Mouse (Mus musculus): ENCODE results near the gene Clip2.

Gene Clip2

DNA sequence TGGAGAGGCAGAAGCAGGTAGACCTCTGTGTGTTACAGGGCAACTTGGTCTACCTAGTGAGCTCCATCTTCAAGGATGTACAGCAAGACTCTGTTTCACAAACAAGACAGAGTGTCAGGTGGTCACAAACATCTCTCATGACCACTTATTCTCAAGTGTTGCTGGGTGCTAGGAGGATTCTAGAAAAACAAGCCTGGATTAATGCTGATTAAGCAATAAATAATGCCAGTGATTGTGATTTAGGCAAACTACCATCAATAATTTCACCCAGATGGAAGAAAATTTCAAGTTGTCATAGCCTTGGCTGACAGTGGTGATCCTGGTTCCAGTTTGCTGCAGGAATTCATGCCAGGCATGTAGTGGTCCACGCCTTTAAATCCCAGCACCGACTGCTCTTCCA, 12.0 kb upstream of the Clip2 start:
- no peak for DNase-seq (ENCODE audit: low spot score)

DNA sequence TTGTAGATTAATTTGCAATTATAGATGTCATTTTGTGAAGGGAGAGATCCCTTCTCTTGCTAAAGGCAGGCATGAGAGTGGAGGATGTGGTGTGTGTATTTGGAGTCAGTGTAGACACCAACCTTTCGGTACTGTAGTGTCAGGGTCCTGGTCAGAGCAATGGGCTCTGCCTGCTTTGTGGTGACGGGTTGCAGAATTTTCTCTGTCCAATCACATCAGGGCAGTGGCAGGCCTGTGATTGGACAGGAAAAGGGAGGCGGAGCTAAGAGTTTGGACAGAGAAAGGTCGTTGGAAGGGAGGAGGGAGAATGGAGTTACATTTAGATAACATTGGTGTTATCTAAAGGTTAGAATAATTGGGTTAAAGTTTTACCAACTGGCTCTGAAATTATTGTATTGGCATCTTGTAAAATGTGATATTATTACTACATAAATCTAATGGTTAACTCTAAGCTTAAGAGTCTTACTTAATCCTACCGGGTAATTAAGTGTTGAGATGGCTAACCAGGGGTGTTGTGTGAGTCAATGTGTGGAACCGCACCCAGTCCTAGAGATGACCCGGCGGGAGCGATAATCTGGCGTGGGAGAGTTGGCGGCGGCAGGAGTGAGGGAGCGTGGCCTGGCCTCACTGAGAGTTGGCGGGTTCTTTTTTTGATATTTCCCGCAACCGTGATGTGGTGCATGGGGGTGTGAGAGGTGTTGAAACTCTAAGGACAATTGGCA, 8.4 kb upstream of the Clip2 start:
- no peak for DNase-seq (ENCODE audit: low spot score)

DNA sequence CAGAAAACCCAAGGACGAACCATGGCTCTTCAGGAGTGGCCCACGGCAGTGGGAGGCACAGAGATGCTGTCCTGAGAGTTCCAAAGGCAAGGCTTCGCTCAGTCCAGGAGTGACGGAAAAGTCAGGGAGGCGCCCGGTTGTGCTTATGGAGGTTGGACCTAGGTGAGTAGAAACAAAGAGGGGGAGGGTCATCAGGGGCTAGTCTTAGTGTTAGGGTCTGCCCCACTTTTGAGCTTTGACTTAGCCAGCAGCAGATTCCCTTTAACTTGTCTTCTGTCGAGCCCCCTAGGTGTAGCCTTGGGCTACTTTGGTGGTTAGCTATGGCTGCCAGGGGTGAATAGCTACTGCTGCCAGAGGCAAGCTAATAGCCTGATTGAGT, 7.8 kb upstream of the Clip2 start, which contains the start of gene Syna:
TSS of gene Syna (minus strand) at position 101 of the 379 bp plus-strand sequence.
- no peak for DNase-seq (ENCODE audit: low spot score)

DNA sequence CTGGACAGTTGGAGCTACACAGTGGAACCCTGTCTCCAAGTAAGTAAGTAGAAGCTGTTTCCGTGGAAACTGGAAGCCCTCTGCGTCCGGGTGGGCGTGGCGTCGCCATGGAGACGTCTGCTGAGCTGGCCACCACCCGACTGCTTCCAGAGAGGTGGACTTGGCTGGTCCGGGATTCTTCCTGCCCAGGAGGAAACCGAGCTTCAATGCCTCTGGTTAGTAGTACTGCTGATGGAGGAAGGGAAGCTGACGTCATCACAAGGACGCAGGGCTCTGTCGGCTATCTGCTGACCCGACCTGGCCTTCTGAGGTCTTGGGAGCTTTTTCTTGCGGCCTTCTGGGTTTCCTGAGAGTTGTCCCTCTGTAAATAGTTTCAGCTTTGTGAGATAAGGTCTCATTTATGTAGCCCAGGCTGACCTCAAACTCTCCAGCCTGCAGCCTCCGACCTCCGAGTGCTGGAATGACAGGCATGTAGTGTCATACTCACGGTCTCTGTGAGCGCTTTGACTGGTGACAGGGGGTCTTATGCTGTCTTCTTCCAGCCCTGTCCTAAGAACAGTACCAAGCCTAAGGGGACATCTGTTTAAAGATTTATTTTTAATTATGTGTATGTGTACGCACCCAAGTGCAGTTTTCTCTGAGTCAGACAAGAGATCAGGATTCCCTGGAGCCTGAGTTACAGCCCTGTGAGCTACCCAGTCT, 3.4 kb upstream of the Clip2 start:
- peak; percentile 85 for DNase-seq (ENCODE audit: low spot score)

DNA sequence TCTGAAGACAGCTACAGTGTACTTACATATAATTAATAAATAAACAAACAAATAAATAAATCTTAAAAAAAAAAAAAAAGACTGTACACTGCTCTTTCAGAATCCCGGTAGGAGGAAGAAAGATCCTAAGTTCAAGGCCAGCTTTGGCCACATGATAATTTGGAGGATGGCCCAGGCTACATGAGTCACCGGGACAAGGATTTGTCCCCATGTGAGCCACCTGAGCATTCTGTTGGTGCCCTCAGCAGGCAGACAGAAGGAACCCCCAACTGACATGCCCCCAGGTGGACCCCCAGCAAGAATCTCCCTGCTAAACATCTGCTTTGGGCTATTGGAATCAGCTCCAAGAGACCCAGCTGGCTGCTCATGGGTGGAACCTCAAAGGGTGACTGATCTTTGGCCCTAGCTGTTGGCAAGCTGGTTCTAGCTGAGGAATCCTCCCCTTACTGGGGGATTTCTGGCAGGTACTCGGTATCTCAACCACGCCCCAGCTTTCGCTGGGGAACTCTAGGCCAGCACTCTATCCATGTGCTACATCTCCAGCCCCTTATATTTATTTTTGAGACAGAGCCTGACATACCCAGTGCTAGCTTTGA, 1.8 kb upstream of the Clip2 start:
- DNase-seq (ENCODE audit: low spot score), result no peak

DNA sequence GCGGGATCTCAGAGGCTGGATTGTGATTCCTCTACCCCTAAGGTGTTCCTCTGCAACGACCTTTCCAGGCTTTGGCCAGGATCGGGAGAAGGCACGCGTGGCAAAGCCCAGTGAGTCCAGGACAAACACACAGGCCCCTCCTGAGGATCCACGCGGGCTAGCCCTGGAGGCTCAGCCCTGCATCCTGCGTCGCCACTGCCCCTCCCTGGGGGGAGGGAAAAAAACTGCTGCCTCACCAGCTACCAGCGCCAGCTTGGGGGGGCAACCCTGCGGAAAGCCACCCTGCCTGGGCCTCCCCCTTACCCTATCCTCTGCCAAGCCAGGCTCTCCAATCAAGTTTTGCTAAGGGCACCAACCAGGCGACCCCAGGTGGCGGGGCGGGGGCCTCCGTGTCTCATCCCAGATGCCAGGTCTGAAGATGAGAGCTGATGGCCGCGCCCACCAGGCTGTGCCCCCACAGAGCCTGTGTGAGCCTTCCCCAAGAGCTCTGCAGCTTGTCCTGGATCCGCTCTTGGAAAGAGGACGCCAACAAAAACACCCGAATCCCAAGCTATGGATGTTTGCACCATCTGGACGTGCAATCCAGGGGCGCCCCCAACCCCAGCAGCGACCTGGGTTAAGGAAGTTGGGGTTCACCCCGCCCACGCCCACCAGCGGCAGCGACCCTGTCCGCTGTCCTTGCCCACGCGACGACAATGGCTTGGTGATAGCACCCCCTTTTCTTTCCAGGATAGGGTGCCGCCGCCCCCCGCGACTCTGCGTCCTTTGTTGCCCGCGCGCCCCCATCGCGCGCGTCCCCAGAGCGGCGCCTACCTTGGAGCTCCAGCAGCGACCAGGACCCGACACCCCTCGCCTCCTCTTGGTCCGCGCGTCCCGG, 763 bp downstream of the Clip2 start:
- DNase-seq (ENCODE audit: low spot score), result no peak

DNA sequence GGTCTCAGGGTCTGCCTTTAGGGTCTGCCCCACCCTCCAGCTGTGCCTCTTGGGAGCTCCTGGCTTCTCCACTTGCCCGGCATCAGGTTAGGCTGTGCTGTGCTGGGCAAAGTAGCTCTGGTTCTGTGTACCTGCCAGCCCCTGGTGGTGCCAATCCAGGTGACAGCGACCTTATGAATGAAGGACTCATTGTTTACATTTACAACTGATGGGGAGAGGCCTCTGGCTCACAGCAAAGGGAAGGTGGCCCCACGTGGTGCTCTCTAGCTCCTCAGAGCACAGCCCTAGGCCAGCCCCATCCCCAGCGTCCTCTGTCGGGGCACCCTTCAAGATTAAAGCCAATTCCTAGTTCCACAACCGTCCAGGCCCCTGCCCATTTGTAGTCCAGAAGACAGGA, 1.4 kb downstream of the Clip2 start:
- DNase-seq (ENCODE audit: low spot score), result no peak

DNA sequence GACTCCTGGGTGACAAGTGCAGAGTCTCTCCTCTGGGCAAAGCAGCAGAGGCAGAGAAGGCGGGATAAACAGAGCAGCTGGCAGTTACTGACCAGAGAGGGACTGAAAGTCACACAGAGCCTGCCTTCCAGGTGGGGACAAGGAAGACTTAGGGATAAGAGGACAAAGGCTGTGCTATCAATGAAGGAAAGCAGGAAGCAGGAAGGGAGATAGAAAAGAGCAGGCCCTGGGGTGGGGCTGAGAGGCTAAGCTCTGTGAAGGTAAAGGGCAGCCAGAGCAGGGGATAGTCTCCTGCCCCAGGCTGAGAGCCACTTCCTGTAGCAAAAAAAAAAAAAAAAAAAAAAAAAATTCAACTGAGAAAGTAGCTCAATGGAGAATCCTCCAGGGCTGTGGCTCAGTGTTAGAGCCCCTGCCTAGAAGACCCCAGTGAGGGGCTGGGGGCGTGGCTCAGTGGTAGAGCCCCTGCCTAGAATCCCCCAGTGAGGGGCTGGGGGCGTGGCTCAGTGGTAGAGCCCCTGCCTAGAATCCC, 2.5 kb downstream of the Clip2 start:
- no peak for DNase-seq (ENCODE audit: low spot score)

DNA sequence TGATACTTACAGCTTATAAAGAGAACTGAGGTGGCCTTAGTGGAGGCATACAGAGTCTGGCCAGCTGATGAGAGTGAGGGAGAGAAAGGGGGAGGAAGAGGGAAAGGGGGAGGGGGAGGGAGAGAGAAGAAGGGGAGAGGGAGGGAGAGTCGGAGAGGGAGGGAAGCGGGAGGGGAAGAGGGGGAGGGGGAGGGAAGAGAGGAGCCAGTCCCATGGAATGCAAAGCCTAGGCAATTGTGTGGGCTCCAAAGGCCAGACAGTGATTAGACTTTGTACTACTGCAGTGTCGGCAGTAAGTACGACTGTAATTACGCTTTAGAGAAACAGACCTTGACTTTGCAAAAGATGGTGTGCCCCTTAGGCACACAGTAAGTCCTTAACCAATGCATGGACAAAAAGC, 3.9 kb downstream of the Clip2 start:
- DNase-seq (ENCODE audit: low spot score), result peak; percentile 79

DNA sequence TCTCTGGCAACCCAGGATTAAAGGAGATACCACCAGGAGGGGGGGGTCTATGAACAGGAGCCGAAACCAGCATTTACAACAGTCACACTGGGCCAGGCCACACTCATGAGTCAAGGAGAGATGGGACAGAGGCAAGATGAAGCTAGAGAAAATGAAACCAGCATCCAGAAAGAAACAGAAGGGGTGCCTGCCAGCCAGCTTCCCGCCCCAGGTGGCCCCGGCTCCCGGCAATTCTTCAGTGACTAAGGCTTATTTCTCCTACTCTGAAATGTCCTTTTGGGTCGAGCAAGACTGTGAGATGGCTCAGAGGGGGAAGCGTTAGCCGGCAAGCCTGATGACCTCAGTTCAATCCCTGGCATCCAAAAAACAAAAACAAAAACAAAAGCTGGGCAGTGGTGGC, 5.4 kb downstream of the Clip2 start:
- DNase-seq (ENCODE audit: low spot score), result no peak

DNA sequence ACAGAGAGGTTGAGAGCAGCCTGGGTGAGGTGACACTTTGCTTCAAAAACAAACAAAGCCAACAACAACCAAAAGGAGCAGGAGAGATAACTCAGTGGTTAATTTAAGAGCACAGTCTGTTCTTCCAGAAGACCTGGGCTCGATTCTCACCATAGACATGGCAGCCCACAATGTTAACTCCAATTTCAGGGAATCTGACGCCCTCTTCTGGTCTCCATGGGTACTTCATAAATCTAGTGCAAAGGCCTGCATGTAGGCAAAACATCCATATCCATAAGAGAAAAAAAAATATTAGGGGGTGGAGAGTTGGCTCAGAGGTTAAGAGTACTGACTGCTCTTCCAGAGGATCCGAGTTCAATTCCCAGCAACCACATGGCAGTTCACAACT, 7.0 kb downstream of the Clip2 start:
- DNase-seq (ENCODE audit: low spot score), result no peak

DNA sequence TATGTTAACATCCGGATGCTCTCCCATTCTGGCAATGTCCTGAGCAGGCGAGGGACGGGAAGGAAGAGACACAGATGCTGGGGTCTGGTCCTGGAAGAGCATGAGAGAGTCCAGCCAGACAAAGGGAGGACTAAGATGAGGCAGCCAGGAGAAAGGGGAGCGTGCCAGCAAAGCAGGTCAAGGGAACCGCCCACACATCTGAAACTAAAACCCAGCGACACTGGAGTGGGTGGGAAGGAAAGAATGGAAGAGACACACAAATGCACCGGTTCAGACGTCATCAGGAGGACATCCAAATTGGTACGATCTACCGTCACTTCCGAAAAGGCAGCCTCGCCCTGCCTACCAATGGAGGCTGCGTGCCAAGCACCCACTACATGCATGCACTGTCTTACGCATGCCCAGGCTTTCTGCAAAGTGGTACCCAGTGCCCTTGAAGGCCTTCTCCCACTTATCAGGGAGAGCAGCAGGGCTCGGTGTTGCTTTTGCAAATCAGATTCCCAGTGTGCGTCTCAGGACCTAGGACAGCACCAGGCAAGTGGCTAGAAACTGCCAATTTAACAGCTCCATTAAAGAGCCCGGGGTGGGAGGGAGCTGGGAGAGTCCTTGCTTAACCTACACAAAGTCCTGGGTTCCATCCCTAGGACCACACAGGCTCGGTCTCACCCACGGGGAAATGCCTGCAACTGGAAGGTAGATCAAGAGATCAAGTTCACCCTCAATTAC, 7.6 kb downstream of the Clip2 start:
- DNase-seq (ENCODE audit: low spot score), result peak; percentile 25

DNA sequence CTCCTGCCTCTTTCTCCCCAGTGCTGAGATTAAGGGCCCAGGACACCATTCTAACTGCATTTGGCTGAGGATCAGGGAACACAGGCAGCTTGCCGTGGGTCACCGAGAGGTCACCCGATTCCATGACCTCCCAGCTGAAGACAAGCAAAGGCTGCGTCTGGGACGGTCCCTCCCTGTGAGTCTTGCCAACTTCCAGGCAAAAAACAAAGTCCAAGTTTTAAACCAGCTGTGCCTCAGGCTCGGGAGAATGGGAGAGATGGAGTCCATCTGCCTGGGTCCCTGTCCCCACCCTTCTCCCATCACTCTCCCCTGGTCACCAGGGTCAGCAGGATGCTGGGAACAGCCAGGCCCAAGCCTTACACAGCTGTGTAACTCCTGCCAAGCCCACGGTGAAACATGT, 10.6 kb downstream of the Clip2 start:
- DNase-seq (ENCODE audit: low spot score), result peak; percentile 18

DNA sequence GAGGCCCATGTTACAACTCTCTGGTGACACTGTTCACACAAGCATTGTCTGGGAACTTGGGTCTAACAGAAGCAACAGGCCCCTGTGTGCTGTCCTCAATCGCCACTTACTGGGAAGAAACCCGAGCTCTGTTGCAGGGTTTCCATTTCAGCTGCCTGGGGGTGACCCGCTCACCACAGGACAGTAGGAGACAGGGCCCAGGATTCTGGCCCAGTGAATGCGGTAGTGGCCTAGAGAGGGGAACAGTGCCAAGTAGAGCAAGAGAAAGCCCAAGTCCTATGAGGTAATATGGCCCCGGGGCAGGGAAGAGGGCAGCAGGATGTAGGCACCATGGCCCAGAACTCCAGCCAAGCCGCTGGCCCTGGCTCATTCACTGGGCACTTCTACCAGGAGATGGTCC, 11.4 kb downstream of the Clip2 start:
- DNase-seq (ENCODE audit: low spot score), result no peak

DNA sequence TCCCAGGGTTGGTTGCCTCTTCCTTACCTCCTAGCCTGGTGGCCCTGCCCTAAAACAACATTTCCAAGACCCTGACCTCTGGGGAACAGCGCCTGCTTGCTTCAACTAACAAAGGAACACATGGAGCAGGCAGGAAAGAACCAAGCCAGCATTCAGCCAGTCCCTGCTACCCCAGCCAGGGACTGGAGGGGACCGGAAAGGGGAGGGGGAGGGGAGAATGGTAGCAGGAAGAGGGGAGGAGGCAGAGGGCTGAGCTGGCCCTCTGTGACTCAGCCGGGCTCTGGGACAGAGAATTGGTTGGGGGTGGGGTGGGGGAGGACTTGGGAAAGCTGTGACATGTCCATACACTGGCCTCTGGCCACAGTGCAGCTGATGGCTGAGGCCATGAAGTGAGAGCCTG, 12.3 kb downstream of the Clip2 start:
- DNase-seq (ENCODE audit: low spot score), result peak; percentile 68

DNA sequence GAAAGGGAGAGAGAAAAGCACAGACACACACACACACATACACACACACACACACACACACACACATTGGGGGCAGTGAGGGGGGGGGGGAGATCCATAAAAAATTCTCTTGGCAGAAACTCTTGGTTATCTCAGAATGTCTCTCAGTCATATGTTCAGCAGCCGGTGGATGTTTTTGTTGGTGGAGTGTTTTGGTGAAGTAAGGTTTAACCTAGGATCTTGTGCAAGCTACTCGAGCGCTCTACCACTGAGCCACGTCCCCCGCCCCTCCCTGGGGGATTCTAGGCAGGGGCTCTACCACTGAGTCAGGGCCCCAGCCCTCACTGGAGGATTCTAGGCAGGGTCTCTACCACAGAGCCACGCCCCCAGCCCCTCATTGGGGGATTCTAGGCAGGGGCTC, 16.2 kb downstream of the Clip2 start:
- no peak for DNase-seq (ENCODE audit: low spot score)

DNA sequence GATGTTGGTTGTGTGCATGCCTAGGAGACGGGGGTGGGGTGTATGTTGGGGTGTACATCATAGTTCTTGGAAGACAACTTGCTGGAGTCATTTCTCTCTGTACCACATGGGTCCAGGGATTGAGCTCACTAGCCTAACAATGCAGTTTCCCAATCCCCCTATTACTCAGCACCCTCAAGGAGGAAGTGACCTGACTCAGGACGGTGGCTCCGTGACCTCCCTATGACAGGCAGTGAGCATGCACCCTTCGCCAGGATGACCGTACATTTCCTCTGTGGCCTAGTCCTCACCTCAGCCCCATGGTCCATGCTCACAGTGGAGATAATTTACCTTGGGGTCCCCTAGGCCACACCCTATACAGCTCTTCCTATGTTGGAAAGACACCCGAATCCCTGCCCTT, 19.8 kb downstream of the Clip2 start:
- no peak for DNase-seq (ENCODE audit: low spot score)

DNA sequence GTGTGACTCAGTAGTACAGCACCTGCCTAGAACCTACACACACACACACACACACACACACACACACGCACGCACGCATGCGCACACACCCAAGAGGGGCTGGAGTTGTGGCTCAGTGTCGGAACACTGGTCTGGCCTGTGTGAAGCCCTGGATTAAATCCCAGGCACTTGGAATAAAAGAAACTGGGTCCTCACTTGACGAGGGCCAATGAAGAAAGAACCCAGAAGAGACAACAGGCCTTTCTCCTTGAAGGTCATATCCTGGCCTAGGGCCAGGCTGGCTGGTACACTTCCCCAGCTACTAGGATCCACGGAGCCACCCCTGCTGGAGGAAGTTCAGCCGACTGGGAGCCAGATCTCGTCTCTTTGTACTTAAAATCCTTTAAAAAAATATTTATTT, 20.6 kb downstream of the Clip2 start:
- no peak for DNase-seq (ENCODE audit: low spot score)

DNA sequence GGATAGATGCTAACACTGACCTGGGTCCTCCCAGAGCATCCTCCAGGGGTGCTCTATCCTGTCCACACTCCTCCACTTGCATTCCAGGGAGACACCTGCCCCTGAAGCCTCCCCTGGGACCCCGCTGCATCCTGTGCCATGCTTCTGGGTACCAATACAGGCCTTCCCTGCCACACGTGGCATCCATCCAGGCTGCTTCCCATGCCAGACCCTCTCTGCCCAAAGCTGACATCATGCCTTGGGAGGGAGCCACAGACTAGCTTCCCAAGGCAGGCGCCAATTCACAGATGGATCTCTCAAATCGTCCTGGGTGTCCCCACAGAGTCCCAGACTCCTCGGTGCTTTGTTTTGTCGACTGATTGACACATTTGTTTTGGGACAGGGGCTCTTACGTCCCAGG, 21.4 kb downstream of the Clip2 start:
- no peak for DNase-seq (ENCODE audit: low spot score)

DNA sequence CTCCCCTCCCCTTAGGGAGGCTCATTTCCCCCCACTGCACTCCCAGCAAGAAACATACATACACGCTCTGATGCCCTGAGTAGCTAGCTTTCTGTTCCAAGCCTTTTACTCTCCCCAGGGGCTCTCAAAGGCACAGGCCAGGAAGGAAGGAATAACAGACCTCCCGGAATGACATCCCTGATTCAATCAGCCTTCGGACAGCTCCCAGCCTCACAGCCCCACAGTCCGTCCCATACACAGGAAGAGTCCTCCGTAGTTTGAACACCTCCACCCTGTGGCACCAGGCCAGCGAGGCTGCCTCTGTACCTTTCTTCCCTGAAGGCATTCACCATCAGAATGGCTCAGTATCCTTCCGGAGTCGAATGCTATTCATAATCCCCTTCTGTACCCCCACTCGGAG, 23.7 kb downstream of the Clip2 start:
- DNase-seq (ENCODE audit: low spot score), result no peak

DNA sequence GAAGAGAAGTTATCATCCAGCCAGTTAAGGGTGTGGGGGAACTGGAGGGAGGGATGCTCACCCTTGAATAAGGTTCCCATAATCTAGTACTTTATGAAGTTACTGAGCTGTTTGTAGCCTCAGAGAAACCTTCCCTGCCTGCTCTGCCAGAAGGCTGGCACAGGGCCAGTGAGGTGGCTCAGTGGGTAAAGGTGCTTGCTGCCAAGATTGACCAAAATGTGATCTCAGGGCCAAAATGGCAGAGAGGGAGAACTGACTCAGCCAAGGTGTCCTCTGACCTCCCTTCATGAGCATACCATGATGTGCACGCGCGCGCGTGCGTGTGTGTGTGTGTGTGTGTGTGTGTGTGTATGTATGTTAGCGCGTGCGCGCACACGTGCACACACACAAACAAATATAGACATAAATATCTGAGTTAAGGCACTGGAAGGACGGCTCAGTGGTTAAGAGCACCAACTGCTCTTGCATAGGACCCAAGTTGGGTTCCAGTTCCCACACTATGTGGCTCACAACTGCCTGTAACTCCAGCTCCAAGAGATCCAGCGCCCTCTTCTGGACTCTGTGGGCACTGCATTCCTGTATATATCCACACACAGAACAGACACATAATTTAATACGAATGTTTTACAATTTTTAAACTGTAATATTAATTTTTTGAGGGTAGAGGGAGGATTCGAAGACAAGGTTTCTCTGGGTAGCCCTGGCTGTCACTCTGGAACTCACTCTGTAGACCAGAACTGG, 26.1 kb downstream of the Clip2 start:
- no peak for DNase-seq (ENCODE audit: low spot score)

All from yolk sac, embryonic 10.5 days (tissue).